Mouse (Mus musculus): Measurements from ENCODE around the gene Clrn2.

- TF ChIP-seq POLR2A (IDR thresholded peaks at IDR 0.05; ENCODE audit: borderline replicate concordance, control insufficient read depth, low read depth, low read length) = no peak
- TF ChIP-seq CTCF (IDR thresholded peaks at IDR 0.05; ENCODE audit: control insufficient read depth, insufficient read depth, low read length) = no peak
Measured at GRCm38 (mm10) chr5:45474758-45475157, 21.2 kb downstream of the Clrn2 start.

Measured in bone marrow, adult 2 months (tissue).